ENCODE assay signal across 17 mouse cellular contexts in the genomic region with DNA sequence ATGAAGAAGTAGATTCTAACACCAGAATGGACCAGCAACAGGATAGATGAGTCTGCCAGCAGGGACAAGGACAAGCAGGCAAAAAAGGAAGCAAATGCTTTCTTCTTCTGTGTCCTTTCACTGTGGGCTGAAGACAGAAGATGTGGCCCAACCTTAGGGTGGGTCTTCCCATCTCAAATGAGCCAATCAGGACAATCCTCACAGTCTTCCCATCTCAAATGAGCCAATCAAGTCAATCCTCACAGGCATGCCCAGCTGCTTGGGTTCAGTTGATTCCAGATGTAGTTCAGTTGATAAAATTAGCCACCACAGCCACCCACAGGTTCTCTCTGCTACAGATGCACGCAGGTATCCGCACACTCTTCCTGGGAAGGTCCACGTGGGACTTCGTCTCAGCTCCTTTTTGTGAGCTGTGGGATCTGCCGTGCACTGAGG. TPM values are rescaled to one million over a fixed set of nuclear protein-coding genes. Genes with fewer than 3 reads are reported as not detected.
DNase-seq lines count a peak whose midpoint lies in the region; ATAC-seq and TF ChIP-seq lines count a peak whose summit lies in the region.
"Had no signal": no experiment of that assay in that cellular context is flagged by ENCODE, and none has a peak within 500 bp of the region (broad histone marks: within the 10 kb centered on the region; RNA-seq: fewer than 3 reads in every experiment).

No protein-coding gene starts in this region.

- no peak overlapping the region for H3K9ac ChIP-seq in liver, embryonic 13.5 days
- H3K9ac ChIP-seq: forebrain, embryonic 13.5 days had no signal

- no peak overlapping the region for H3K4me3 ChIP-seq in liver, embryonic 13.5 days (replicated peaks)
- no peak overlapping the region for H3K4me3 ChIP-seq in layer of hippocampus, adult 2 months
- H3K4me3 ChIP-seq: forebrain, embryonic 13.5 days; gastrocnemius, adult 2 months; heart, embryonic 10.5 days had no signal

- TF ChIP-seq CTCF in layer of hippocampus, adult 2 months (conservative IDR thresholded peaks at IDR 0.05), result no peak

- DNase-seq in A20 (ENCODE audit: low read depth, low spot score), result peak; percentile 81
- peak; percentile 81 for DNase-seq in R1 (ENCODE audit: low read depth, low spot score)
- DNase-seq in liver, embryonic 13.5 days, result no peak
- DNase-seq in thymus, postnatal 10 days (ENCODE audit: low spot score in 2 of 2), result peak; percentile 48 to 53
- no peak for DNase-seq in frontal cortex, postnatal 14 days (ENCODE audit: low spot score in 2 of 2)
- DNase-seq in lung, postnatal 25 days (ENCODE audit: low spot score), result no peak
- no peak for DNase-seq in layer of hippocampus, adult 2 months (ENCODE audit: low spot score in 2 of 2)
- DNase-seq: adrenal gland, postnatal 36 days; cerebellum, adult 11-12 months; gastrocnemius, adult 2 months; heart, postnatal 36 days; layer of hippocampus, adult 9-11 months; spleen, adult 18-20 months had no signal

- H3K4me1 ChIP-seq in liver, embryonic 13.5 days (replicated peaks), result peaks cover 8% of the 10 kb centered on the region
- H3K4me1 ChIP-seq: forebrain, embryonic 13.5 days; heart, embryonic 10.5 days had no signal

- H3K9me3 ChIP-seq in liver, embryonic 13.5 days (replicated peaks), result no peaks in the 10 kb centered on the region
- H3K9me3 ChIP-seq: forebrain, embryonic 13.5 days; heart, embryonic 10.5 days had no signal

- no peak overlapping the region for H3K4me2 ChIP-seq in liver, embryonic 13.5 days
- H3K4me2 ChIP-seq: forebrain, embryonic 13.5 days had no signal

- 70% methylated on average over 5 of the region's 5 CpGs for WGBS in liver, embryonic 13.5 days (ENCODE audit: insufficient replicate concordance)

- ATAC-seq in liver, embryonic 13.5 days (ENCODE audit: low read depth), result peak; percentile 71
- ATAC-seq: forebrain, embryonic 13.5 days had no signal

- H3K27me3 ChIP-seq in liver, embryonic 13.5 days, result no peaks in the 10 kb centered on the region
- H3K27me3 ChIP-seq: forebrain, embryonic 13.5 days had no signal

- H3K36me3 ChIP-seq in liver, embryonic 13.5 days, result no peaks in the 10 kb centered on the region
- H3K36me3 ChIP-seq: heart, embryonic 10.5 days had no signal

- no peak overlapping the region for H3K27ac ChIP-seq in liver, embryonic 13.5 days
- no peak overlapping the region for H3K27ac ChIP-seq in layer of hippocampus, adult 2 months
- H3K27ac ChIP-seq: forebrain, embryonic 13.5 days; gastrocnemius, adult 2 months; heart, embryonic 10.5 days; macrophage had no signal

RNA-seq across cellular contexts. Expression of a gene that starts 6.9 kb away (rescaled TPM):
- polyA plus RNA-seq in liver, embryonic 13.5 days (2015; fragmentation: Nextera tagmentation; extraction: Ambion mirVana), result 13.5 and 16.3 TPM in 2 replicates
- total RNA-seq in layer of hippocampus, adult 2 months (2021), result 10 to 100 TPM; 31.1 to 33.9 TPM

RNA-seq across cellular contexts. Expression of a gene that starts 9.6 kb away (rescaled TPM):
- 0.13 and 0.16 TPM in 2 replicates for polyA plus RNA-seq in liver, embryonic 13.5 days (2015; fragmentation: Nextera tagmentation; extraction: Ambion mirVana)
- total RNA-seq in layer of hippocampus, adult 2 months (2021), result under 1 TPM; 0.29 to 0.44 TPM
- total RNA-seq: left cerebral cortex, postnatal 10 days had no signal
- polyA plus RNA-seq: macrophage had no signal

Comparison
In these comparisons a context has a peak if more than half of its experiments do, and no peak if none do; other contexts are left out.
1. DNase-seq: peak in A20 (single experiment), R1 (single experiment) and thymus, postnatal 10 days (2 of 2); none in liver, embryonic 13.5 days (single experiment), frontal cortex, postnatal 14 days (0 of 2), lung, postnatal 25 days (single experiment) and layer of hippocampus, adult 2 months (0 of 2).